Mouse (Mus musculus): Measurements from ENCODE around the gene Erg28.

GRCm38 (mm10) chr12:85784916-85785815, 39.2 kb downstream of the Erg28 start:
- TF ChIP-seq CTCF (IDR thresholded peaks at IDR 0.05; ENCODE audit: low read depth) (no peak), EP300 (optimal IDR thresholded peaks at IDR 0.05) (no peak)
